Mouse (Mus musculus) heart, embryonic 15.5 days (tissue): Measurements from ENCODE around the gene Trpm4. TPM values are rescaled to one million over a fixed set of nuclear protein-coding genes. Genes with fewer than 3 reads are reported as not detected.

Source experiments
- ATAC-seq: fragments of 200-750 bp; cut with Nextera tagmentation; replicated peaks from 2 replicates; pipeline ENCODE4 v1.8.0; 2017; ENCODE audit warnings: low read depth, moderate TSS enrichment; ENCODE audit not compliant: insufficient number of reproducible peaks, insufficient read depth, low FRiP score
- H3K27ac ChIP-seq: fragments of 300-500 bp; sonication (generic); 2 replicates; pipeline ENCODE4 v1.5.1; 2015; ENCODE audit warnings: mild to moderate bottlenecking, inconsistent platforms
- H3K27me3 ChIP-seq: fragments of 300-500 bp; sonication (generic); 2 replicates; pipeline ENCODE4 v1.6.1; 2015; ENCODE audit warnings: inconsistent platforms
- H3K36me3 ChIP-seq: fragments of 300-500 bp; sonication (generic); 2 replicates; pipeline ENCODE4 v1.6.1; 2015; ENCODE audit warnings: mild to moderate bottlenecking, inconsistent platforms
- H3K4me1 ChIP-seq: fragments of 300-500 bp; sonication (generic); replicated peaks from 2 replicates; pipeline ENCODE4 v1.6.1; 2015; ENCODE audit warnings: inconsistent platforms
- H3K4me2 ChIP-seq: fragments of 300-500 bp; sonication (generic); 2 replicates; pipeline ENCODE4 v1.6.1; 2015; ENCODE audit warnings: inconsistent platforms, mild to moderate bottlenecking, moderate library complexity
- H3K4me3 ChIP-seq: fragments of 300-500 bp; sonication (generic); 2 replicates; pipeline ENCODE4 v1.5.1; 2015; ENCODE audit warnings: mild to moderate bottlenecking, inconsistent platforms
- H3K9ac ChIP-seq: fragments of 300-500 bp; sonication (generic); 2 replicates; pipeline ENCODE4 v1.6.1; 2015; ENCODE audit warnings: mild to moderate bottlenecking, inconsistent platforms
- H3K9me3 ChIP-seq: fragments of 300-500 bp; sonication (generic); replicated peaks from 2 replicates; pipeline ENCODE4 v1.6.1; 2016; ENCODE audit warnings: inconsistent platforms
- WGBS: fragments of 180-500 bp; shearing (Covaris S2); methylation state at CpG from one replicate; pipeline ENCODE4 v1.1.7; 2015; ENCODE audit warnings: mixed read lengths; 5-methylcytosine and 5-hydroxymethylcytosine counted together
- polyA plus RNA-seq: library from polyadenylated mRNA; unstranded; fragments of >200 nt; fragmentation: Nextera tagmentation; extraction: Ambion mirVana; gene quantifications from 2 replicates; pipeline ENCODE4 v1.2.1, GENCODE M21; 2015

The Trpm4 gene
- polyA plus RNA-seq, 1 experiment from 2014 or later, result 12.7 TPM

DNA sequence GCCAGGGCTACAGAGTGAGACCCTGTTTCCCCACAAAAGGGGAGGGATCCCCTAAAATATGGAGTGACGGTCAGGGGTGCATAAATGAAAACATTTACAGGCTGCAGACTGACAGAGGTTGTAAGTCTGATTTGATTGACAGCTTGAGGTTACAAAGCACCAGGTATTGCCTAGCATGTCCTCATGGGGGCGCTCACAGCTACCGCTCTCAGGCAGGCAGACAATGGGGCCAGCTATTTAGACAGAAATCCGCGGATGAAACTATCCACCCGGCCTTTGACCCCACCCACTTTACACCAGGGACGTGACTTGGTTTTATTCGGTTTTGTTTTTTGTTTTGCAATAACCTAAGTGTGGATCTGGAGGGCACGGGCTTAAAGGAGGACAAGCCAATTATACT is 24.1 kb downstream of the Trpm4 start:
- no peak overlapping the region for H3K4me2 ChIP-seq
- WGBS, result 12% methylated on average over 9 of the region's 9 CpGs
- no peak overlapping the region for H3K4me3 ChIP-seq
- peaks cover 22% of the 10 kb centered on the region; the same call in 1 of the 2 replicates for H3K36me3 ChIP-seq
- no peak overlapping the region for H3K9ac ChIP-seq
- H3K27me3 ChIP-seq, result no peaks in the 10 kb centered on the region
- H3K4me1 ChIP-seq, result peaks cover 6% of the 10 kb centered on the region
- ATAC-seq, result no peak
- H3K9me3 ChIP-seq, result no peaks in the 10 kb centered on the region
- no peak overlapping the region for H3K27ac ChIP-seq

DNA sequence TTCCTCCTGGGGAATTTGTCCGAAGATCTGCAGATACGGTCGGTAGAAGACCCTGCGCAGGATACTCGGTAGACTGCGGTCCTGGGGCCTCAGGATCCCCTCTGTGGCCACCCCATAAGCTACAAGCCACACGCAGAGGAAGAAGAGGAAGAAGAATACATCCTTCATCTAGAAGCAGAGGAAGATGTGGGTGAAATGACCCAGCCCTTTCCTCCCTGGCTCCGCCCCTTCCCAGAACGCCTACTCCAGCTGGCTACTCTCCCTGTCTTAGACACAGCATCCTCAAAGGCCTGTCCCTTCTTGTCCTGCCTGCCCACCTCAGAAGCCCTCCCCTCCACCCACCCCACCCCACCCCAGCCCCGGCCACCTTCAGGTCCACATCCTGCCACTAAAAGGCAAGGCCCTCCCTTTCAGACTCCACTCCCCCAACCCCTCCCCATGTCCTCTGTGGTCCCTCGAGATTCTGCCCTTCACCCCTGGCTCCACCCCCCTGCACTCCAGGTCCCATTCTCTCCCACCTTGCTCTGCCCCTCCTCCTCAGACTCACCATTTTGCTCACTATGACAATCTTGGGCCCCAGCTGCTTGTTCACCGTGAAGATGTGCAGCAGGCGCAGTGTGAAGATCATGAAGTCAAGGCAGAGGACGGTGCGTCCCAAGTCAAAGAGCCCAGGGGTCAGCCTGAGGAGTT is 24.9 kb downstream of the Trpm4 start:
- Histone ChIP-seq H3K9ac (no peak overlapping the region), H3K27ac (no peak overlapping the region), H3K4me2 (no peak overlapping the region), H3K4me3 (no peak overlapping the region), H3K36me3 (peaks cover 24% of the 10 kb centered on the region; the same call in 1 of the 2 replicates), H3K4me1 (peaks cover 6% of the 10 kb centered on the region), H3K9me3 (no peaks in the 10 kb centered on the region), H3K27me3 (no peaks in the 10 kb centered on the region)
- no peak for ATAC-seq
- 70% methylated on average over 15 of the region's 15 CpGs for WGBS

DNA sequence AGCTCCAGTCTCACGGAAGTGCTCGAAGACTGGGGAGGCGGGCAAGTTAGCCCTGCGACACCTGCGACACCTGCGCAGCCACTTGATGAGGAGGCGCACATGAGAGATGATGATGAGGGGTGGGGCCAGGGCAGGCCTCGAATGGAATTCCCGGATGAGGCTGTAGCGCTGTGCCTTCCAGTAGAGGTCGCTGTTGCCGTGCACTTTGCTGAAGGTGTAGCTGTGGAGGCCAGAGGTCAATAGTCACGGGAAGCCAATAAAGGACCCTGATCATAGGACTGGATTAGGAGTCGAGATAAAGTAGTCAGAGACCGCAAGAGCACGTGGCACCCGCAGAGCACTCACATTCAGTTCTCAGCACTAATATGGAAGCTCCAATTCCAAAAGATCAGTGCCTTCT is 28.3 kb downstream of the Trpm4 start:
- H3K9ac ChIP-seq, result no peak overlapping the region
- H3K4me2 ChIP-seq, result no peak overlapping the region
- no peak overlapping the region for H3K4me3 ChIP-seq
- H3K9me3 ChIP-seq, result no peaks in the 10 kb centered on the region
- no peak for ATAC-seq
- peaks cover 4% of the 10 kb centered on the region for H3K4me1 ChIP-seq
- H3K27ac ChIP-seq, result no peak overlapping the region
- H3K36me3 ChIP-seq, result peaks cover 32% of the 10 kb centered on the region; the same call in 1 of the 2 replicates
- WGBS, result 16% methylated on average over 17 of the region's 17 CpGs
- no peaks in the 10 kb centered on the region for H3K27me3 ChIP-seq

DNA sequence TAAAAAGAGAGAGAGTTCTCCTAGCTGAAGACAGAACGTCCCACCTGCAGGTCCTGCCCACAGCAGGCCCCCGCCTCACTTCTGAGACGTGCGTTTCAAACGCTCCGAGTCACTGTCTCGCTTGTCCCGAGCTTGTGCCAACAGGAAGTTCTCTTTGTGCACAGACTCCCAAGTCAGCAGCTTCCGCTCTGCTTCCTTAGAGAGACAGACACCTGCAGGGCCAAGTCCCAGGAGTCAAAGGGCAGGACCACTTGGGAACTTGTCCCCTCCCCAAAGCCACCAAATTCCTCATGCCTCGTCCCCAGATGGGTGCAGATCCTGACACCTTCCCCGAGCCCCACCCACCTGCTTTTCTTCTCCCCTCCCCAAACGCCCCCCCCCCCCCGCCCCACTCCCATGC is 28.7 kb downstream of the Trpm4 start:
- Histone ChIP-seq H3K27me3 (no peaks in the 10 kb centered on the region), H3K4me3 (no peak overlapping the region), H3K4me1 (peaks cover 8% of the 10 kb centered on the region), H3K4me2 (no peak overlapping the region), H3K9ac (no peak overlapping the region), H3K36me3 (peaks cover 29% of the 10 kb centered on the region; the same call in 1 of the 2 replicates), H3K27ac (no peak overlapping the region), H3K9me3 (no peaks in the 10 kb centered on the region)
- no peak for ATAC-seq
- WGBS, result 50% methylated on average over 12 of the region's 13 CpGs

DNA sequence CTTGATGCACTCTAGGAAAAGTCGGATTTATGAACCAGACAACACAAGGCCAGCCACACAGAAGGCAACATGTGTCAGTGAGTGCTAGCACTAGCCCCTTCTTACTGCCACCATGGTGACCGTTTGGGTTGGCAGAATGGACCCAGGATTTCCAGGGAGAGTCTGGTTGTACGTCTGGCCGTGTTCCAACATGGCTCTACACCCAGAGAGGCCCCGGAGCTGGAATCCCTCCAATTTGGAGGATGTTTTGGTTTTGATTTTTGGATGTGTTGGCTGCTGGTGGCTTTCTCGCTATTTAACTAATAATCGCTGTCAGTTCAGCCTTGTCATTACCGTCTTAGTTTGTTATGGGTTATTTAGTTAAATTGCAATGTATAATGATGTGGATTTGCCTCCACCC is 31.0 kb downstream of the Trpm4 start:
- ATAC-seq, result no peak
- peaks cover 13% of the 10 kb centered on the region for H3K4me1 ChIP-seq

DNA sequence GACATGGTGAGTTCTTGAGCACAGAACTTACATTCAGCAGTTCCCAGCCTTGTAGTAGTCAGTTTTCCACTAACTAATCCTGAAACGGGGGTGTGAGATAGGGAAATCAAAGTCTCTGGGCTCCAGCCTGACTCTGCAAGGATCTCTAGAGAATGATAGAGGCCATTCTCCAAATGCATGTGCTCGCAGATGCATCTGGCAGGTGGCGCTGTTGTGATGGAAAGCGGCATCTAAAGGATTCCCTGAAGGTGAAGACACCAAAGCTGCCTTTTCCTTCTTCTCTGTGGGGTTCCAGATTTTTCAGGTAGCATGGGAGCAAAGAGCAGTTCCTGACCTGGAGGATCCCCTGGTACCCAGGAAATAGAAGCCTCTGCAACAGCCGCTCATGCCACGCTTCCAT is 33.3 kb downstream of the Trpm4 start:
- H3K27ac ChIP-seq, result no peak overlapping the region
- 15% methylated on average over 6 of the region's 6 CpGs for WGBS

More for the DNA sequence above, 31.0 kb downstream of the Trpm4 start:
- H3K36me3 ChIP-seq, result peaks cover 21% of the 10 kb centered on the region; the same call in 1 of the 2 replicates
- H3K27ac ChIP-seq, result no peak overlapping the region
- no peaks in the 10 kb centered on the region for H3K9me3 ChIP-seq
- no peak overlapping the region for H3K4me2 ChIP-seq
- H3K9ac ChIP-seq, result no peak overlapping the region
- no peak overlapping the region for H3K4me3 ChIP-seq
- H3K27me3 ChIP-seq, result no peaks in the 10 kb centered on the region
- 61% methylated on average over 8 of the region's 8 CpGs for WGBS

DNA sequence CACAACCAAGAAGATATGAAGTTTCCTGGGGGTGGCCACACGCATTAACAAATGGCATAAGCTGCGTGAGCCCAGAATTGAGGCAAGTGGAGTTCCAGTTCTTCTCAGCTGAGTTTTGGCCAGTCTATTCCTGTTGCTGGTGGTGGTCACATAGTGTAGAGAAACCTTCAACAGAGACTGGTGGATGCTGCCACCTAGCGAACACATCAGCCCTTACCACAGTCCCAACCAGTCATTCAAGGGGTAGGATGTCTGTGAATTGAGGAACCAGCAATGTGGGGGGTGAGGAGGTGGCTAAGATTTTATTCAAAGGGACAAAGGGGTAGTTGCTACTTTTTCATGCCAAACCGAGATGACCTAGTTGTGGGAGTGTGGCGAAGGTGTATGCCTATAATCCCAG is 33.8 kb downstream of the Trpm4 start:
- peak; percentile 79 for ATAC-seq
- Histone ChIP-seq H3K4me2 (no peak overlapping the region), H3K9me3 (no peaks in the 10 kb centered on the region), H3K27ac (no peak overlapping the region), H3K27me3 (no peaks in the 10 kb centered on the region), H3K36me3 (peaks cover 16% of the 10 kb centered on the region; the same call in 1 of the 2 replicates), H3K9ac (no peak overlapping the region), H3K4me3 (no peak overlapping the region), H3K4me1 (peaks cover 13% of the 10 kb centered on the region)
- 4% methylated on average over 5 of the region's 5 CpGs for WGBS

More for the DNA sequence above, 33.3 kb downstream of the Trpm4 start:
- peaks cover 16% of the 10 kb centered on the region; the same call in 1 of the 2 replicates for H3K36me3 ChIP-seq
- ATAC-seq, result no peak
- no peak overlapping the region for H3K9ac ChIP-seq
- no peak overlapping the region for H3K4me2 ChIP-seq
- H3K27me3 ChIP-seq, result no peaks in the 10 kb centered on the region
- peaks cover 13% of the 10 kb centered on the region for H3K4me1 ChIP-seq
- no peaks in the 10 kb centered on the region for H3K9me3 ChIP-seq
- no peak overlapping the region for H3K4me3 ChIP-seq

DNA sequence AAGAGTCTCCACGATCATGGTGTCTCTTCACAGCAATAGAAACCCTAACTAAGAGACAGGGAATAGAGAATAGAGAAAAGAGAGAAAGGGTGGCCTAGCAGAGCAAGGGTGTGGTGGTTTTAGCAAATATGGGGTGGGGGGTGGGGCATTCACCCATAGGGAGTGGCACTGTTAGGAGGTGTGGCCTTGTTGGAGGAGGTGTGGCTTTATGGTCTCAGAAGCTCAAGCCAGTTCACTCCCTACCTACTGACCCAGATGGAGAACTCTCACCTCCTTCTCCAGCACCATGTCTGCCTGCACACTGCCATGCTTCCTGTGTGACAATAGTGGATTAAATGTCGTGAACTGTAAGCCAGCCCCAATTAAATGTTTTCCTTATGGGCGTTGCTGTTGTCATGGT is 36.0 kb downstream of the Trpm4 start:
- Histone ChIP-seq H3K27me3 (no peaks in the 10 kb centered on the region), H3K9me3 (no peaks in the 10 kb centered on the region), H3K4me1 (peaks cover 13% of the 10 kb centered on the region), H3K9ac (no peak overlapping the region), H3K36me3 (no peaks in the 10 kb centered on the region), H3K4me2 (no peak overlapping the region), H3K27ac (no peak overlapping the region), H3K4me3 (no peak overlapping the region)
- ATAC-seq, result no peak
- WGBS, result 53% methylated on average over 3 of the region's 3 CpGs

DNA sequence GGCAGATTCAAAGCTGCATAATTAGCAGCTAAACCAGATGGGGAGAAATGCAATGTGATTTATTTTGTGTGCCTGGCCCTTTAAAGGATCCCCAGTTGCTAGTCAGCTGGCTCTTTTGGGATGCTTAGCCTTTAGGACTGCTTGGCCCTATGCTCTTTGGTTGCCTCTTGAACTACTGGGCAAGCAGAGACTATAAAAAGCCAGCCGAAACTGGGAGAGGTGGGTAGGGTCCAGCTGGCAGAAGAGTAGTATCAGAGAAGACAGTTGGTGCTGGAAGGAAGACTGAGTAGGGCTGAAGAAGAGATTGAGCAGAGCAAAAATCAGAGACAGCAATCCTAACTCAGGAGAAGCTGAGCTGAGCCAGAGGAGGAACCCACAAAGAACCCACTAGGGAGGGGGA is 37.0 kb downstream of the Trpm4 start:
- WGBS, result 89% methylated on average over 1 of the region's 1 CpGs
- Histone ChIP-seq H3K4me3 (no peak overlapping the region), H3K4me1 (peaks cover 13% of the 10 kb centered on the region), H3K9ac (no peak overlapping the region), H3K36me3 (no peaks in the 10 kb centered on the region), H3K9me3 (no peaks in the 10 kb centered on the region), H3K4me2 (no peak overlapping the region), H3K27me3 (0 out of 2 replicates have a peak, but pooled peaks cover under 1% of the 10 kb centered on the region), H3K27ac (no peak overlapping the region)
- ATAC-seq, result no peak

DNA sequence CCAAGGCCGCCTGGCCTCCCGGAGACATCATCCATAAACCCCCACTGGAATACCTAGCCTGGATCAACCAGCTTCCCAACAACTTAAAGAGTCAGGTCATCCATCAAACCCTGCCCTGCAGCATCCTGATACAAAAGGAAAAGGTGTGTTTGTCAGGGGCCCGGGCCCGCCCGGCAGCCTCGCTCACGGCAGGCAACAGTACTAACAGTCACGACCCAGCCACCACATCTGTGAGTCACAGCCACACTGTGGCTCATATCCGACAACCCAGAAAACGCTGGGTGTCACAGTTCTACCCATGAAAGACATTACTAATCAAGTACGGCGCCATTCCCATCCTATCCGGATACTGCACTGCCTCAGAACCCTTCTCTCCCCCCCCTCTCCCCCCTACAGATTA is 47.1 kb downstream of the Trpm4 start:
- H3K4me2 ChIP-seq, result no peak overlapping the region
- H3K27me3 ChIP-seq, result peaks cover 15% of the 10 kb centered on the region
- H3K4me3 ChIP-seq, result no peak overlapping the region
- no peak for ATAC-seq
- no peaks in the 10 kb centered on the region for H3K36me3 ChIP-seq
- no peaks in the 10 kb centered on the region for H3K9me3 ChIP-seq
- no peaks in the 10 kb centered on the region for H3K4me1 ChIP-seq
- no peak overlapping the region for H3K27ac ChIP-seq
- no peak overlapping the region for H3K9ac ChIP-seq
- 80% methylated on average over 13 of the region's 13 CpGs for WGBS

DNA sequence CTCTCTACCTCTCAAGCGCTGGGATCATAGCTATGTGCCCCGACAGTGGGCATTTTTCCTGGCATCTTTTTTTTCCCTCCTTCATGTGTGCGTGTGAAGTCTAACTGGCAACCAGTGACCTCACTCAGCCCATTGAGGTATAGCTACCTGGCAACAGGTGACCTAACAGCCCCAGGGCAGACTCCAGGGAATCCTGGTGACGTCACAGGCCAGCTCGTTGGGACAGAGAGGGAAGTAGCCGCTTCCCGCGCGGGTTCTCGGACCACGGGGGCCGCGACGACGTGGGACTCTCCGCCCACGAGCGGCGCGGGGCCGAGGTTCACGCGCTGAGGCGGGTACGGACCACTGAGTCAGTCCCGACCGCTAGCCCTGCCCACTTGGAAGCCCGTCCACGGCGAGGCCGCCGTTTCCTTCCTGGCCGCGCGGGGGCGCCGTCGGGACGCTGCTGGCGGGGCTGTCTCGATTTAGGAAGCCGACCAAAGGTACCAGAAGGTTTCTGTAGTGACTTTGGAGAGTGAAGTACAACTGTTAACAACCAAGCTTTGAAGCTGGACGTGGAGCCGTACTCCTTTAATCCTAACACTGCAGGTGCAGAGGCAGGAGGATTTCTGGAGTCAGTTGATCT is 56.3 kb downstream of the Trpm4 start, which contains the start of gene Slc6a21:
Slc6a21 (plus strand) TSS at position 378 of the 625 bp plus-strand sequence.
- no peaks in the 10 kb centered on the region for H3K9me3 ChIP-seq
- peaks cover 7% of the 10 kb centered on the region for H3K4me1 ChIP-seq
- ATAC-seq, result no peak
- peak within 1 kb of the TSS; percentile 49 for H3K4me3 ChIP-seq
- no peaks in the 10 kb centered on the region for H3K36me3 ChIP-seq
- H3K27me3 ChIP-seq, result peaks cover 12% of the 10 kb centered on the region
- peak within 1 kb of the TSS; percentile 77 for H3K4me2 ChIP-seq
- H3K27ac ChIP-seq, result no peak within 1 kb of the TSS
- WGBS, result 7% methylated on average over 44 of the region's 44 CpGs
- H3K9ac ChIP-seq, result peak within 1 kb of the TSS; percentile 37
